Mouse (Mus musculus) gastrocnemius, postnatal 14 days (tissue): ENCODE measurements around the gene Vrk1. TPM values are rescaled to one million over a fixed set of nuclear protein-coding genes. Genes with fewer than 3 reads are reported as not detected.

ENCODE experiments used
- DNase-seq: peaks from one replicate; pipeline ENCODE4 v3.0.0; 2021; ENCODE audit warnings: mixed read lengths
- intact Hi-C: fragments of 180-260 bp; cut with DNase I; formaldehyde crosslinking; loops from one replicate; pipeline ENCODE4 v1.15.1; 2025; ENCODE audit warnings: low total_unique reads
- total RNA-seq, 2 experiments: library from RNA; stranded (reverse); gene quantifications; 2 replicates each; pipeline ENCODE4 v1.2.3; 2021

Gene Vrk1
- total RNA-seq, 2 experiments from 2014 or later = 5.2 to 6.1 TPM

- no peak for DNase-seq
- intact Hi-C loops = no loop called here
Measured at GRCm38 (mm10) chr12:105993356-105993755, 16.7 kb upstream of the Vrk1 start.

- DNase-seq = no peak
- intact Hi-C loops = no loop called here
Measured at GRCm38 (mm10) chr12:105995940-105996339, 14.1 kb upstream of the Vrk1 start.

- intact Hi-C loops = no loop called here
- DNase-seq = no peak
Measured at GRCm38 (mm10) chr12:105997028-105997786, 12.8 kb upstream of the Vrk1 start.

- DNase-seq = no peak
- intact Hi-C loops = no loop called here
Measured at GRCm38 (mm10) chr12:106001775-106002174, 8.3 kb upstream of the Vrk1 start.

GRCm38 (mm10) chr12:106004719-106005118 lies 5.3 kb upstream of the Vrk1 start:
- intact Hi-C loops = no loop called here
- no peak for DNase-seq

- intact Hi-C loops = no loop called here
- DNase-seq = no peak
Measured at GRCm38 (mm10) chr12:106006218-106006617, 3.8 kb upstream of the Vrk1 start.

GRCm38 (mm10) chr12:106008348-106009050 lies 1.5 kb upstream of the Vrk1 start:
- no peak for DNase-seq

GRCm38 (mm10) chr12:106009122-106009870 lies 732 bp upstream of the Vrk1 start:
- DNase-seq = no peak
- intact Hi-C loops = no loop called here

More at GRCm38 (mm10) chr12:106008348-106009050, 1.5 kb upstream of the Vrk1 start:
- intact Hi-C loops = no loop called here

- DNase-seq = no peak
- intact Hi-C loops = no loop called here
Measured at GRCm38 (mm10) chr12:106012161-106012560, 2.1 kb downstream of the Vrk1 start.

GRCm38 (mm10) chr12:106016265-106017012 lies 6.4 kb downstream of the Vrk1 start:
- no peak for DNase-seq
- intact Hi-C loops = no loop called here

- DNase-seq = no peak
- intact Hi-C loops = no loop called here
Measured at GRCm38 (mm10) chr12:106020063-106020462, 10.0 kb downstream of the Vrk1 start.

- intact Hi-C loops = no loop called here
Measured at GRCm38 (mm10) chr12:106023652-106024051, 13.6 kb downstream of the Vrk1 start.

GRCm38 (mm10) chr12:106025416-106025815 lies 15.4 kb downstream of the Vrk1 start:
- DNase-seq = no peak
- intact Hi-C loops = no loop called here

More at GRCm38 (mm10) chr12:106023652-106024051, 13.6 kb downstream of the Vrk1 start:
- no peak for DNase-seq

GRCm38 (mm10) chr12:106026385-106027134 lies 16.5 kb downstream of the Vrk1 start:
- intact Hi-C loops = no loop called here
- DNase-seq = no peak

- intact Hi-C loops = no loop called here
- no peak for DNase-seq
Measured at GRCm38 (mm10) chr12:106027372-106027771, 17.3 kb downstream of the Vrk1 start.

- intact Hi-C loops = no loop called here
- no peak for DNase-seq
Measured at GRCm38 (mm10) chr12:106029582-106029981, 19.6 kb downstream of the Vrk1 start.

- DNase-seq = no peak
Measured at GRCm38 (mm10) chr12:106030146-106030745, 20.2 kb downstream of the Vrk1 start.

GRCm38 (mm10) chr12:106030796-106031195 lies 20.8 kb downstream of the Vrk1 start:
- intact Hi-C loops = no loop called here
- no peak for DNase-seq

More at GRCm38 (mm10) chr12:106030146-106030745, 20.2 kb downstream of the Vrk1 start:
- intact Hi-C loops = no loop called here
